Mouse (Mus musculus) MEL (cell line): Measurements from ENCODE around the gene L1cam.

Experiments
- POLR2A ChIP-seq, 2 experiments: IDR thresholded peaks; 2 replicates each; pipeline ENCODE4 v1.6.1; 2011 to 2012; ENCODE audit warnings: low read length in 2 of 2, mild to moderate bottlenecking in 2 of 2, control low read depth in 1 of 2, improper control_type of control experiment in 1 of 2, low read depth in 1 of 2, moderate library complexity in 1 of 2; ENCODE audit not compliant: control insufficient read depth in 1 of 2, insufficient read depth in 1 of 2, poor library complexity in 1 of 2
- POLR2AphosphoS2 ChIP-seq: IDR thresholded peaks from 2 replicates; pipeline ENCODE4 v1.6.1; 2011; ENCODE audit warnings: low read length, improper control_type of control experiment
- TCF12 ChIP-seq: IDR thresholded peaks from 2 replicates; pipeline ENCODE4 v1.6.1; 2014; ENCODE audit warnings: low read depth, mild to moderate bottlenecking, inconsistent platforms, low read length, improper control_type of control experiment, moderate library complexity
- ZC3H11A ChIP-seq: IDR thresholded peaks from 2 replicates; pipeline ENCODE4 v1.6.1; 2012; ENCODE audit warnings: low read depth, mild to moderate bottlenecking, inconsistent platforms, low read length, improper control_type of control experiment

- no peak for TF ChIP-seq POLR2A (IDR thresholded peaks at IDR 0.05; ENCODE audit: control insufficient read depth in 1 of 2, insufficient read depth in 1 of 2, low read depth in 1 of 2, low read length in 2 of 2, poor library complexity in 1 of 2)
- no peak for TF ChIP-seq ZC3H11A
- no peak for TF ChIP-seq TCF12
- TF ChIP-seq POLR2AphosphoS2, result no peak
These were observed 14.5 kb upstream of the L1cam start for GRCm38 (mm10) chrX:73910451-73910850.
